Mouse (Mus musculus) liver, embryonic 16.5 days (tissue): ENCODE results near the gene Plcb2. TPM values are rescaled to one million over a fixed set of nuclear protein-coding genes. Genes with fewer than 3 reads are reported as not detected.
A peak's percentile ranks its signal among the peaks of the same experiment; 100 is the strongest.

Experiments
- ATAC-seq: fragments of 200-750 bp; cut with Nextera tagmentation; 2 replicates; pipeline ENCODE4 v1.8.0; 2017; ENCODE audit warnings: low read depth, mild to moderate bottlenecking, moderate number of reproducible peaks, moderate library complexity
- H3K27ac ChIP-seq: fragments of 300-500 bp; sonication (generic); 2 replicates; pipeline ENCODE4 v1.5.1; 2014; ENCODE audit warnings: mild to moderate bottlenecking, low read length
- H3K27me3 ChIP-seq: fragments of 300-500 bp; sonication (generic); 2 replicates; pipeline ENCODE4 v1.6.1; 2014; ENCODE audit warnings: low read depth, low read length, mixed read lengths; ENCODE audit not compliant: control insufficient read depth, insufficient read depth
- H3K36me3 ChIP-seq: fragments of 300-500 bp; sonication (generic); 2 replicates; pipeline ENCODE4 v1.6.1; 2014; ENCODE audit warnings: mild to moderate bottlenecking; ENCODE audit not compliant: control insufficient read depth, insufficient read depth
- H3K4me1 ChIP-seq: fragments of 300-500 bp; sonication (generic); 2 replicates; pipeline ENCODE4 v1.6.1; 2014; ENCODE audit warnings: low read depth, low read length, mixed read lengths; ENCODE audit not compliant: control insufficient read depth
- H3K4me2 ChIP-seq: fragments of 300-500 bp; sonication (generic); 2 replicates; pipeline ENCODE4 v1.6.1; 2014; ENCODE audit warnings: low read depth, low read length, mixed read lengths
- H3K4me3 ChIP-seq: fragments of 300-500 bp; sonication (generic); 2 replicates; pipeline ENCODE4 v1.5.1; 2014; ENCODE audit warnings: low read depth, mild to moderate bottlenecking, low read length
- H3K9ac ChIP-seq: fragments of 300-500 bp; sonication (generic); 2 replicates; pipeline ENCODE4 v1.6.1; 2014; ENCODE audit warnings: low read depth, low read length
- H3K9me3 ChIP-seq: fragments of 300-500 bp; sonication (generic); replicated peaks from 2 replicates; pipeline ENCODE4 v1.6.1; 2016; ENCODE audit warnings: low read length; ENCODE audit not compliant: control insufficient read depth
- WGBS: fragments of 180-500 bp; shearing (Covaris S2); extraction: QIAGEN DNeasy Blood & Tissue Kit; methylation state at CpG from one replicate; pipeline ENCODE4 v1.1.7; 2014; ENCODE audit not compliant: insufficient replicate concordance; 5-methylcytosine and 5-hydroxymethylcytosine counted together
- polyA plus RNA-seq: library from polyadenylated mRNA; unstranded; fragments of >200 nt; fragmentation: Nextera tagmentation; extraction: Ambion mirVana; gene quantifications from 2 replicates; pipeline ENCODE4 v1.2.1, GENCODE M21; 2015

Plcb2 gene
- polyA plus RNA-seq, 1 experiment from 2014 or later = 3.0 TPM

DNA sequence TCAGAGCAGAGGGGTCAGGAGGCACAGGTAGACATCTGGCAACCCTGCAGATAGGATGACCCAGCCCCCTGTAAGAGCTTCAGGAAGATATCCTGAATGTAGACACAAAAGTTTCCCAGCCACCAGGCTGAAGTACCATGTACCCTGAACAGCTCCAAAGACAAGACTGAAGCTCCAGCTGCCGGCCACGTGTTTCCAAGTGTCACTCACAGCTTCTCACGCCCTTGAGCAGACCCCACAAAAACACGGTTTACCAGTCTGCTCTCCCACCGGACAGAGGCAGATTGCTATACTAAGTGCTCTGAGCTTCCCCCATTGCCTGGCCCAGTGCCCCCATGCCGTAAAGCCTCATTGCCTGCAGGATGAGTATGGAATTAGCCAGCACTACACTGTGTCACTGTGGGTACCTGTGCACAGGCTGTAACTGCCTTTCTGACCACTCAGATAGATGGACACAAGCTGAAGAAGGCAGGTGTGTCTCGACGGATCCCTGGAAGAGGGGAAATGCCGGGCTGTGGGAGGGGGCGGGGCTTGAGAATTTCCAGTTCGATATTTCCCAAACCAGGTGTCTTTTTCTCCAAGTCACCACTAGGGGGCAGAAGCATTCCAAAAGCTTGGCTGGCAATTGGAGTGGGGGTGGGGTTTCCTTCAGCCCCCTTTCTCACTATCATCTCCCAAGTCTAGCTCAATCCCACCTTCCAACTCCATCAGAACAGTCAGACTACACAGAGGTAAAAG, 36.0 kb upstream of the Plcb2 start:
- Histone ChIP-seq H3K4me3 (no peak overlapping the region), H3K27ac (no peak overlapping the region), H3K9me3 (no peaks in the 10 kb centered on the region), H3K9ac (no peak overlapping the region), H3K27me3 (no peaks in the 10 kb centered on the region), H3K36me3 (no peaks in the 10 kb centered on the region), H3K4me1 (peaks cover 24% of the 10 kb centered on the region), H3K4me2 (no peak overlapping the region)
- ATAC-seq = no peak
- WGBS = 20% methylated on average over 11 of the region's 11 CpGs

DNA sequence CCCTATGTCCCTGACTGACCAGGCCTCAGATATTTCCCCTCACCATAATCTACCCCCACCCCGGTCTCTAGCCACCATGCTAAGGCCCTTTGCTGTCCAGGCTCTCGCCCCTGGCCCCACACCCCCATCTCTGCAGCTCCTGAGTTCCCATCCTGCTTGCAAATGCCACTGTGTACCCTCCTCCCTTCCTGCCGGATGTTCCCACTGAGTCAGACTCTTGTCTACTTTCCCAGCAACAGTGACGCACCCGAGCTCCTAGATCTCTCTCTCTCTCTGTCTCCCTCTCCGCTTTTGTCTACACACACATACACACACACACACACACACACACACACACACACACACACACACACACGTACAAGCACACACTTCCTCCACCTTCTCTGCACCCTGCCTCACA, 35.2 kb upstream of the Plcb2 start:
- H3K9ac ChIP-seq = no peak overlapping the region; the same call in 1 of the 2 replicates
- H3K27me3 ChIP-seq = no peaks in the 10 kb centered on the region
- H3K4me3 ChIP-seq = no peak overlapping the region
- peak overlapping the region; percentile 64 for H3K27ac ChIP-seq
- 68% methylated on average over 7 of the region's 7 CpGs for WGBS
- H3K4me1 ChIP-seq = peaks cover 25% of the 10 kb centered on the region
- H3K9me3 ChIP-seq = no peaks in the 10 kb centered on the region
- H3K4me2 ChIP-seq = no peak overlapping the region
- ATAC-seq = no peak
- no peaks in the 10 kb centered on the region for H3K36me3 ChIP-seq

DNA sequence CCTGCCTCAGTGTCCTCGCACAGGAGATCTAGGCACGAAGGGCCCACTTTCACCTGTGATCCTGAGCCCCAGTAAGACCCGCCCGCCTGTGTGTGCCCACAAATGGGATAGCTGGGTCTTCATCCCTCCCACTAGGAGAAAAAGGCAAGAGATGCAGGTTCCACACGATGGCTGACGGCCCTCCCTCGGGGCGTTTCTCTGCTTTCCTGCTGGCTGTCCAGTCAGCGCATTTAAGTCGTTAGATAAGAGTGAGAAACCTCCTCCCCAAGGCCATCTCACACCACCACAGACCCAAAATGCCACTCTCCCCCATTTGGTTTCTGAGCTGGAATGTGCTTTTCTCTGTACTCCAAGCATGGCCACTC, 34.5 kb upstream of the Plcb2 start:
- H3K4me1 ChIP-seq = peaks cover 25% of the 10 kb centered on the region
- H3K36me3 ChIP-seq = no peaks in the 10 kb centered on the region
- peak overlapping the region; percentile 49; the same call in 1 of the 2 replicates for H3K9ac ChIP-seq
- H3K27me3 ChIP-seq = no peaks in the 10 kb centered on the region; the same call in 1 of the 2 replicates
- peak overlapping the region; percentile 70 for H3K4me2 ChIP-seq
- peak overlapping the region; percentile 64 for H3K27ac ChIP-seq
- no peaks in the 10 kb centered on the region for H3K9me3 ChIP-seq
- peak; percentile 44 for ATAC-seq
- H3K4me3 ChIP-seq = peak overlapping the region; percentile 47
- 13% methylated on average over 10 of the region's 10 CpGs for WGBS

DNA sequence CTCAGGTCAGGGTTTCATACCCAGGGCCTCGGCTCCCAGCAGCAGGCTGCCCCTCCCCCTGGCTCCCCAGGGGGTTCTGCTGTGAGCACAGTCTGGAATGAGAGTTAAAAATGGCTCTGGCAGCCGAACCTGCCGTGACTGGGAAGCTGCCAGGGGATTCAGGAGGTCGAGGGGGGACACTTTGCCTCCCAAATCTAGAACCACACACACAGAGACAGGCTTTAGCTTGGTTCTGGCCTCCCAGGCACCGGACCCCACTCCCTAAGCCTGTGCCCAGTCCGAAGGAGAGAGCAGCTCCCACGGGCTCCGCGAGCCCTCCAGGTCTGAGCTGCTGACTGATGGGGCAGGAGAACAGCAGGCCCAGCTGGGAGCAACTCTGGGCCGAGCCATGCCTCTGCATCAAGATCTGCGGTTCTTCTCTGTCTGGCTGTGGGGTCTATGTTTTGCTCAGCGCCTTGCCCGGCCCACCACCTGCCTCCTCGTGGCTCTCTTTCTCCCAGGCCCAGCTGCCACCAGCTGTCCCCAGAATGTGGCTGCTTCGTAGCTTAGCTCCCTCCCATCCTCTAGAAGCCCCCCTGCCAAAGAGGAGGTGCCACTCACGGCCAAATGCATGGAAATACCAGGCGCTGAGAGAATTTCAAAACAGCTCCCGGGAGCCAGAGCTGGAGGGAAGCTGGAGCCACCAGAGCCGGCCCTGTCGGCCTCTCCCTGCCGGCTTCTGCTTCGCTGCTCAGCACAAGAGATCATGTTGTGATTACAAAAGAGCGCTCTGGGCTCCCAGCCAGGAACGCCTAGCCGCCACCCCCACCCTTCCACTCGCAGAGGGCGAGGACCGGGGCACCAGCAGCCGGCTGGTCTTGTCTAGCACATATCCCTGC, 33.9 kb upstream of the Plcb2 start, which contains the start of gene Ccdc9b:
Gene Ccdc9b (minus strand): TSS at position 756 of the 878 bp plus-strand sequence.
- peak within 1 kb of the TSS; percentile 49 for H3K9ac ChIP-seq
- WGBS = 23% methylated on average over 29 of the region's 29 CpGs
- H3K4me1 ChIP-seq = peaks cover 25% of the 10 kb centered on the region
- peak; percentile 83 for ATAC-seq
- H3K36me3 ChIP-seq = no peaks in the 10 kb centered on the region
- peak within 1 kb of the TSS; percentile 70 for H3K4me2 ChIP-seq
- no peaks in the 10 kb centered on the region for H3K9me3 ChIP-seq
- H3K27ac ChIP-seq = peak within 1 kb of the TSS; percentile 64
- no peaks in the 10 kb centered on the region; the same call in 1 of the 2 replicates for H3K27me3 ChIP-seq
- peak within 1 kb of the TSS; percentile 47 for H3K4me3 ChIP-seq

DNA sequence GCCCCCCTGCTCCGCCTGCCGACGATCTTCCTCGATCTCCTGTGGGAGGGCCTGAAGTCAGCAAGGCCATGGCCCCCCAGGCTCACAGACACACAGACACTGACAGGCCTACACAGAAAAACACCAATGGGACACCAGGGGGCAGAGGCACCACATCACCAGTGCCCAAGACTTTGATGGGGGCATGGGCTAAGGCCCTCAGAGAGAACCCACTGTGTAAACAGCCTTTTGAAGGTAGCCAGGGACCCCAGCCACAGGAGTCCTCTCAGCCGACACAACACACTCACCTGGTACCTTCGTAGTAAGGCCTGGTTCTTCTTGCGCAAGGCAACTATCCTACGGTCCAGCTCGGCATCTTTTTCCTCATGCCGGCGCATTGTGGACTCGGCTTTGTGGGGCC, 33.1 kb upstream of the Plcb2 start:
- WGBS = 84% methylated on average over 12 of the region's 12 CpGs
- H3K9ac ChIP-seq = no peak overlapping the region
- H3K36me3 ChIP-seq = no peaks in the 10 kb centered on the region
- peaks cover 25% of the 10 kb centered on the region for H3K4me1 ChIP-seq
- H3K27ac ChIP-seq = no peak overlapping the region
- H3K9me3 ChIP-seq = no peaks in the 10 kb centered on the region
- no peaks in the 10 kb centered on the region; the same call in 1 of the 2 replicates for H3K27me3 ChIP-seq
- no peak overlapping the region for H3K4me2 ChIP-seq
- H3K4me3 ChIP-seq = no peak overlapping the region
- ATAC-seq = no peak

DNA sequence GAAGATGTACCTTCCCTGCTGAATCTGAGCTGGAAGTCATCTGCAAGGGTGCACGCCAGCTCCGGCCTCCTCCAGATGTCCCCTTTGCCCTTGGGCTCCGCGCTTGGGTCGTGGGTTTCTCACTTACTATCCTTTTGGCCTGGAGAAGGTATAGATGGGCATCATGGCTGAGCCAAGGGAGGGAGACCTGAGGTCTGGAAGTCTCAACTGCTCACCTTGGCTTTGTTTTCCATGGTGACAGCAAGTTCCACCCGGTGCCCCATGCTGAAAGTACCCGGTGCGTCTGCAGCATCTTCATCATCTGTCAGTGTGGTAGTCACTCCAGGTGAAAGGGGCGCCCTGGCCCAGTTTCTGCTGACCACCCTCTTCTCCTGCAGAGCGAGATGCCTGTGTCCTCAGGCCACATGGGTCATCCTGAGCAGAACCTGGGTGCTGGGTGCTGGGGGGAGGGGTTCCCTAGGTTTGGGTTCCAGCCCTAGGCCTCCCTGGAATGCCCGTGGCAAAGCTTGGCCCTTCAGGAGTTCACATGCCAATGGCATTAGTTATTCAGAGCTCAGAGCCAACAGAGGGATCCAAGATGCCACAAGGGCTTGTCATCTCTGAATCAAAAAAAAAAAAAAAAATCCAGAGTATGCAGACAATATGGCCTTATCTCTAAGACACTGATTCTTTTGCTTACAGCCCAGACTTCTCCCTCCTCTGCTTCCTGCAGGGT, 32.2 kb upstream of the Plcb2 start:
- Histone ChIP-seq H3K36me3 (no peaks in the 10 kb centered on the region), H3K4me3 (no peak overlapping the region), H3K4me2 (no peak overlapping the region), H3K27me3 (no peaks in the 10 kb centered on the region; the same call in 1 of the 2 replicates), H3K9ac (no peak overlapping the region), H3K27ac (no peak overlapping the region), H3K9me3 (no peaks in the 10 kb centered on the region), H3K4me1 (peaks cover 25% of the 10 kb centered on the region)
- ATAC-seq = no peak
- 78% methylated on average over 11 of the region's 11 CpGs for WGBS

DNA sequence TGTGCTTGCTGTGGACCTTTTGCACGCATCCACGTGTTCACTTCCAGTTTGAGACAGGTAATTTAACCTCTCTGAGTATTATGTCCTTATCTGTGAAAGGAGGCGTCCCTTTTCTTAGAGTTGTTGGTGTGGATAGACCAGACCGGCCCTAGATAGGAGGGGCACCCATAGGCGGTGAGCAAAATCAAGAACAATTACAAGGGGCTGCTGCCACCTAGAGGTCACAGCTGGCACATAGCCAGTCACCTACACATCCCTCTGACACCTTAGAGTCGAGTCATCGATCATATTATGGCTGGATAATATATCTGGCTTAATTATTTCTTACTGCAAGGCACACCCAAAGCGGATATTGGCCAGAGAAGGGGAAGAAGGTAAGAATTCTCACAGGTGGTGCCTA, 31.6 kb upstream of the Plcb2 start:
- 5% methylated on average over 8 of the region's 8 CpGs for WGBS
- Histone ChIP-seq H3K9me3 (no peaks in the 10 kb centered on the region), H3K9ac (no peak overlapping the region), H3K27ac (no peak overlapping the region), H3K36me3 (no peaks in the 10 kb centered on the region), H3K4me3 (no peak overlapping the region), H3K4me1 (peaks cover 25% of the 10 kb centered on the region), H3K4me2 (no peak overlapping the region), H3K27me3 (no peaks in the 10 kb centered on the region; the same call in 1 of the 2 replicates)
- peak; percentile 56 for ATAC-seq

DNA sequence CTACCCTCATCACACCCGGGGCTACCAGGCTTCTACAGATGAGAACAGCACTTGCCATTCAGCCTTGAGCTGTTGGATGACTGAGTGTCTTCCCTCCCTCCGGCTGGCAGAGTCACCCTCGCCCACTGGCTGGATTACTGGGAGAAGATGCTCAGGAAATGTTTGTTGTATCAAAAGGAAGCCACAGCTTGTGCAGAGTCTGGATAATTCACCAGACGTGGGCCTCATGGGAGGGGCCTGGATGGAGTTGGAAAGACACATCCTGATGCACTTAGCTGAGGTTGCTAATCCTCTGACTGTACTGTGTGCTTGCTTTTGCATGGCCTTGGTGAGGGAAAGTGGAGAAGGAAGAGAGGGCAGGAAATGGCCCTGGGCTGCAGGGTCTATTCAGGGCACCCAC, 27.9 kb upstream of the Plcb2 start:
- peaks cover 18% of the 10 kb centered on the region for H3K4me1 ChIP-seq
- H3K27me3 ChIP-seq = no peaks in the 10 kb centered on the region; the same call in 1 of the 2 replicates
- 49% methylated on average over 4 of the region's 4 CpGs for WGBS
- H3K36me3 ChIP-seq = no peaks in the 10 kb centered on the region
- H3K27ac ChIP-seq = no peak overlapping the region
- ATAC-seq = peak; percentile 6; the same call in 1 of the 2 replicates
- H3K9ac ChIP-seq = no peak overlapping the region
- H3K9me3 ChIP-seq = no peaks in the 10 kb centered on the region
- no peak overlapping the region for H3K4me2 ChIP-seq
- no peak overlapping the region for H3K4me3 ChIP-seq
